Mouse (Mus musculus): ENCODE measurements at regions not wholly inside any gene's neighbourhood (a gene's known extent, or its start where the extent isn't known, plus 50 kb on each side); places are given as distances from the start of the nearest gene placed in this dataset.
"Not testable (repeated sequence)": the region's sequence is repeated elsewhere in the genome, so short reads cannot be mapped to it uniquely, and the experiment has no call there.

GRCm38 (mm10) chr4:10711939-10712533 lies 162.3 kb upstream of the 2610301B20Rik start:
- Histone ChIP-seq H3K27ac (no peak overlapping the region), H3K4me3 (replicated peaks) (no peak overlapping the region), H3K4me1 (replicated peaks) (no peaks in the 10 kb centered on the region), H3K9me3 (no peaks in the 10 kb centered on the region), H3K27me3 (no peaks in the 10 kb centered on the region), H3K4me2 (replicated peaks) (no peak overlapping the region), H3K9ac (replicated peaks) (no peak overlapping the region), H3K36me3 (no peaks in the 10 kb centered on the region)
- no peak for ATAC-seq
- 81% methylated on average over 11 of the region's 11 CpGs for WGBS

GRCm38 (mm10) chr4:10723341-10723740 lies 151.0 kb upstream of the 2610301B20Rik start:
- Histone ChIP-seq H3K36me3 (no peaks in the 10 kb centered on the region), H3K4me1 (replicated peaks) (no peaks in the 10 kb centered on the region), H3K9ac (replicated peaks) (no peak overlapping the region), H3K4me2 (replicated peaks) (no peak overlapping the region), H3K27ac (no peak overlapping the region), H3K27me3 (no peaks in the 10 kb centered on the region), H3K9me3 (no peaks in the 10 kb centered on the region), H3K4me3 (replicated peaks) (no peak overlapping the region)
- WGBS = 87% methylated on average over 4 of the region's 4 CpGs
- ATAC-seq = no peak

GRCm38 (mm10) chr4:10727894-10728293 lies 146.4 kb upstream of the 2610301B20Rik start:
- Histone ChIP-seq H3K9me3 (no peaks in the 10 kb centered on the region), H3K27me3 (no peaks in the 10 kb centered on the region), H3K27ac (no peak overlapping the region), H3K4me1 (replicated peaks) (no peaks in the 10 kb centered on the region), H3K9ac (replicated peaks) (no peak overlapping the region), H3K36me3 (no peaks in the 10 kb centered on the region), H3K4me3 (replicated peaks) (no peak overlapping the region), H3K4me2 (replicated peaks) (no peak overlapping the region)
- WGBS = 82% methylated on average over 3 of the region's 3 CpGs
- no peak for ATAC-seq

- Histone ChIP-seq H3K4me3 (replicated peaks) (no peak overlapping the region), H3K36me3 (no peaks in the 10 kb centered on the region), H3K9me3 (no peaks in the 10 kb centered on the region; the same call in 1 of the 2 replicates), H3K4me1 (replicated peaks) (no peaks in the 10 kb centered on the region), H3K27me3 (no peaks in the 10 kb centered on the region), H3K9ac (replicated peaks) (no peak overlapping the region), H3K4me2 (replicated peaks) (no peak overlapping the region), H3K27ac (no peak overlapping the region)
- 89% methylated on average over 3 of the region's 3 CpGs for WGBS
- no peak for ATAC-seq
These were observed 129.1 kb upstream of the 2610301B20Rik start for GRCm38 (mm10) chr4:10745207-10745606.

- no peaks in the 10 kb centered on the region; the same call in 1 of the 2 replicates for H3K9me3 ChIP-seq
- H3K9ac ChIP-seq (replicated peaks) = no peak overlapping the region
- H3K4me2 ChIP-seq (replicated peaks) = no peak overlapping the region
- H3K27ac ChIP-seq = no peak overlapping the region
- 0 out of 2 replicates have a peak, but pooled peaks cover 2% of the 10 kb centered on the region for H3K4me1 ChIP-seq (replicated peaks)
- no peak overlapping the region for H3K4me3 ChIP-seq (replicated peaks)
- H3K36me3 ChIP-seq = no peaks in the 10 kb centered on the region
- WGBS = 86% methylated on average over 8 of the region's 8 CpGs
- no peaks in the 10 kb centered on the region for H3K27me3 ChIP-seq
- ATAC-seq = no peak
These were observed 125.5 kb upstream of the 2610301B20Rik start for GRCm38 (mm10) chr4:10748816-10749215.

GRCm38 (mm10) chr4:10750377-10751062 lies 123.8 kb upstream of the 2610301B20Rik start:
- WGBS = 56% methylated on average over 6 of the region's 6 CpGs
- H3K27me3 ChIP-seq; H3K4me2 ChIP-seq (replicated peaks); ATAC-seq; H3K9me3 ChIP-seq; H3K4me1 ChIP-seq (replicated peaks); H3K4me3 ChIP-seq (replicated peaks); H3K27ac ChIP-seq; H3K9ac ChIP-seq (replicated peaks); H3K36me3 ChIP-seq: not testable (repeated sequence)

DNA sequence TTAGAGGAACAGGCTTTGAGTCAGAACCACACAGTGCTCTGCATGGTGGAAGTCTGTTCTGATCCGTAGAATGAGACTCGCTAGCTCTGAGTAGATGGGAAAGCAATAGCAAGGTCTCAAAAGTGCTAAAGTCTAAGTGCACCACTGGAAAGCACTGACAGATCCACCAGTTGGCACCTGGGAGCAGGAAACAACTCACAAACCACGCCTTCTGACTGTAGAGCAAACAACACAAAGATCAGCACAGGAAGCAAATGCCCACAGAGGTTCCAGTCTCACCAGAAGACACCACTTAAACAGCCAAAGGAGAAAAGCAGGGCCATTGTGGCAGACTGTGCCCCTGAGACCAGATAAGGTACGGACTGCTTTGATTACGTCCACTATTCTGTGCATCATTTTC lies 121.1 kb upstream of the 2610301B20Rik start:
- 83% methylated on average over 5 of the region's 5 CpGs for WGBS

GRCm38 (mm10) chr4:10759491-10759890 lies 114.8 kb upstream of the 2610301B20Rik start:
- Histone ChIP-seq H3K4me2 (replicated peaks) (no peak overlapping the region), H3K9me3 (no peaks in the 10 kb centered on the region), H3K36me3 (no peaks in the 10 kb centered on the region), H3K27me3 (no peaks in the 10 kb centered on the region), H3K9ac (replicated peaks) (no peak overlapping the region), H3K27ac (no peak overlapping the region), H3K4me1 (replicated peaks) (no peaks in the 10 kb centered on the region), H3K4me3 (replicated peaks) (no peak overlapping the region)
- 94% methylated on average over 4 of the region's 4 CpGs for WGBS
- ATAC-seq = no peak

More for the DNA sequence above, 121.1 kb upstream of the 2610301B20Rik start:
- H3K4me3 ChIP-seq (replicated peaks) = no peak overlapping the region
- no peaks in the 10 kb centered on the region for H3K36me3 ChIP-seq
- no peak overlapping the region for H3K4me2 ChIP-seq (replicated peaks)
- H3K27ac ChIP-seq = no peak overlapping the region
- no peak for ATAC-seq
- H3K4me1 ChIP-seq (replicated peaks) = 0 out of 2 replicates have a peak, but pooled peaks cover 2% of the 10 kb centered on the region
- no peaks in the 10 kb centered on the region for H3K27me3 ChIP-seq
- no peaks in the 10 kb centered on the region; the same call in 1 of the 2 replicates for H3K9me3 ChIP-seq
- no peak overlapping the region for H3K9ac ChIP-seq (replicated peaks)

- Histone ChIP-seq H3K9ac (replicated peaks) (no peak overlapping the region), H3K4me1 (replicated peaks) (no peaks in the 10 kb centered on the region), H3K36me3 (no peaks in the 10 kb centered on the region), H3K27ac (no peak overlapping the region), H3K9me3 (no peaks in the 10 kb centered on the region), H3K27me3 (no peaks in the 10 kb centered on the region), H3K4me3 (replicated peaks) (no peak overlapping the region), H3K4me2 (replicated peaks) (no peak overlapping the region)
- WGBS = 84% methylated on average over 6 of the region's 6 CpGs
- ATAC-seq = no peak
These were observed 106.6 kb upstream of the 2610301B20Rik start for GRCm38 (mm10) chr4:10767676-10768075.

- 95% methylated on average over 13 of the region's 13 CpGs for WGBS
- no peak for ATAC-seq
These were observed 104.2 kb upstream of the 2610301B20Rik start for GRCm38 (mm10) chr4:10770026-10770643.

GRCm38 (mm10) chr4:10774557-10775215 lies 99.6 kb upstream of the 2610301B20Rik start:
- Histone ChIP-seq H3K36me3 (no peaks in the 10 kb centered on the region), H3K9me3 (no peaks in the 10 kb centered on the region; the same call in 1 of the 2 replicates), H3K27ac (no peak overlapping the region), H3K4me3 (replicated peaks) (no peak overlapping the region), H3K4me1 (replicated peaks) (peaks cover 6% of the 10 kb centered on the region; the same call in 1 of the 2 replicates), H3K9ac (replicated peaks) (no peak overlapping the region), H3K4me2 (replicated peaks) (no peak overlapping the region), H3K27me3 (no peaks in the 10 kb centered on the region)
- 54% methylated on average over 3 of the region's 3 CpGs for WGBS
- ATAC-seq = peak; percentile 65

More at GRCm38 (mm10) chr4:10770026-10770643, 104.2 kb upstream of the 2610301B20Rik start:
- H3K4me3 ChIP-seq (replicated peaks) = no peak overlapping the region
- H3K9me3 ChIP-seq = no peaks in the 10 kb centered on the region; the same call in 1 of the 2 replicates
- H3K27me3 ChIP-seq = no peaks in the 10 kb centered on the region
- H3K27ac ChIP-seq = no peak overlapping the region
- H3K4me1 ChIP-seq (replicated peaks) = peaks cover 6% of the 10 kb centered on the region; the same call in 1 of the 2 replicates
- H3K4me2 ChIP-seq (replicated peaks) = no peak overlapping the region
- H3K36me3 ChIP-seq = no peaks in the 10 kb centered on the region
- no peak overlapping the region for H3K9ac ChIP-seq (replicated peaks)

DNA sequence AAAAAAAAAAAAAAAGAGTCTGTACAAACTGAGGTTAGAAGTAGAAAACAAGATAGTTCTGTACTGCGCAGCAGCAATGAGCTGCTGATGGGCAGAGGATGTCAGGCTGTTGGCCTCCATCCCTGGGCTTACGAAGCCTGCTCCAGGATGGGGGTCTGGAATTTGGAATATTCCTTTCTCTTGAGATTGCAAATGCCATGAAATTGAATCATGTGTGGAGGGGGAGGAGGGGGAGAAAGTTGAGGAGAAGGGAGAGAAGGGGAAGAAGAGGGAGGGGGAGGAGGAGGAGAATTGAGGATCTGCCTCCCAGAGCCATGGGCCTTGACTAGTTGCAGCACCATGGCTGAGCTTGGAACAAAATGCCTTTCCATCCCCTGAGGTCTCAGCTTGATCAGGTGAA lies 87.6 kb upstream of the 2610301B20Rik start:
- no peak overlapping the region for H3K4me2 ChIP-seq (replicated peaks)
- H3K27ac ChIP-seq = no peak overlapping the region
- H3K4me3 ChIP-seq (replicated peaks) = no peak overlapping the region
- no peak overlapping the region for H3K9ac ChIP-seq (replicated peaks)
- H3K4me1 ChIP-seq (replicated peaks) = no peaks in the 10 kb centered on the region
- WGBS = 87% methylated on average over 2 of the region's 2 CpGs
- no peaks in the 10 kb centered on the region for H3K9me3 ChIP-seq
- no peak for ATAC-seq
- H3K36me3 ChIP-seq = no peaks in the 10 kb centered on the region
- H3K27me3 ChIP-seq = no peaks in the 10 kb centered on the region

All from midbrain, embryonic 13.5 days (tissue).